Mouse (Mus musculus) olfactory bulb, adult 2 months (tissue): ENCODE measurements at regions not wholly inside any gene's neighbourhood (a gene's known extent, or its start where the extent isn't known, plus 50 kb on each side); places are given as distances from the start of the nearest gene placed in this dataset.

Experiments
- CTCF ChIP-seq: fragments of 200-500 bp; IDR thresholded peaks from 2 replicates; pipeline ENCODE4 v1.5.1; 2012; ENCODE audit warnings: low read depth, mild to moderate bottlenecking, low read length, moderate library complexity; ENCODE audit not compliant: insufficient read depth
- POLR2A ChIP-seq: fragments of 200-500 bp; IDR thresholded peaks from 2 replicates; pipeline ENCODE4 v1.6.1; 2012; ENCODE audit warnings: mild to moderate bottlenecking, low read depth, low read length, moderate library complexity; ENCODE audit not compliant: insufficient read depth

DNA sequence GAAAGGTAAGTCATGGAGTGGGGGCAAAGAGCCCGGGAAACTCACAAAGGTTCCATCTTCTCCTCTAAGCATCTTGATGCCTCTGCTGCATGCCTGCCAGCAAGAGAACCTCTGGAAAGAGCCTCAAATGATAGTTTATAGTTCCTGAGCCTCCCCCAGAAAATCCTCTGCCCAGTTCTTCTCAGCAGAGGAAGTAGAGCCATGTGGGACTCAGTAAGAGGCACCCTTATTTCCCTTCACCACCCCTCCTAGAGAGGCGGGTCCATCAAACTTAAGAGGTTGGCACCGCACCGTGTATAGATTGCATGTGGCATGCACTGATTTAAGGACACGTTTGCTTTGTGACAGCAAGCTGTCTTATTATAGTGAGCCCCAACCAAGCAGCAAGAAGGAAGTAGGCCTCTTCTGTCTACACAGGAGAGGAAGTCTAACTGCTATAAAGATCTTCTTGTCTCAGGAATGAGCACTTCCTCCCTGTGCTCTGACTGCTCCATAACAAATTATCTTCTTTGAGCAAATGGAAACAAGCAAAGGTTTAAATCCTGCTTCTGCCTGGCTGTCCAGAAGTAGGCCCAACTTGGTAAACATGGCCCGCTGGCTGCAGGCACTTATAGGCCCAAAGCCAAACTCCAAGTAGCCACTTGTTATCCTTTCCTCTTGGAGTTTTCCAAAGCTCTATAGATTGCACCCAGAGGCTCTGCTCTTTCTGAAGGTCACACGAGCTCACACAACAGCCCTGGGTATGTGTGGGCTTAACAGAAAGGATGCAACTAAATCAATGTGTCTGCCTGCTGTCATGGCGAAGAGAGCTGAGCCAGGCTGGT lies 69.6 kb upstream of the Zfp703 start:
- no peak for TF ChIP-seq CTCF
- no peak for TF ChIP-seq POLR2A
